Mouse (Mus musculus) liver, embryonic 13.5 days (tissue): ENCODE measurements at regions not wholly inside any gene's neighbourhood (a gene's known extent, or its start where the extent isn't known, plus 50 kb on each side); places are given as distances from the start of the nearest gene placed in this dataset.
"Not testable (repeated sequence)": the region's sequence is repeated elsewhere in the genome, so short reads cannot be mapped to it uniquely, and the experiment has no call there.

Source experiments
- ATAC-seq: fragments of 200-750 bp; cut with Nextera tagmentation; 2 replicates; pipeline ENCODE4 v1.8.0; 2017; ENCODE audit warnings: low read depth, mild to moderate bottlenecking, moderate number of reproducible peaks, moderate library complexity
- DNase-seq: peaks from one replicate; pipeline ENCODE4 v3.0.0; 2022
- H3K27ac ChIP-seq: fragments of 300-500 bp; sonication (generic); 2 replicates; pipeline ENCODE4 v1.5.1; 2015; ENCODE audit warnings: moderate library complexity, mild to moderate bottlenecking, inconsistent platforms
- H3K27me3 ChIP-seq: fragments of 300-500 bp; sonication (generic); 2 replicates; pipeline ENCODE4 v1.6.1; 2015; ENCODE audit warnings: mild to moderate bottlenecking, inconsistent platforms
- H3K36me3 ChIP-seq: fragments of 300-500 bp; sonication (generic); 2 replicates; pipeline ENCODE4 v1.6.1; 2015; ENCODE audit warnings: mild to moderate bottlenecking, inconsistent platforms
- H3K4me1 ChIP-seq: fragments of 300-500 bp; sonication (generic); replicated peaks from 2 replicates; pipeline ENCODE4 v1.6.1; 2015; ENCODE audit warnings: inconsistent platforms
- H3K4me2 ChIP-seq: fragments of 300-500 bp; sonication (generic); 2 replicates; pipeline ENCODE4 v1.6.1; 2015; ENCODE audit warnings: inconsistent platforms, mild to moderate bottlenecking, moderate library complexity
- H3K4me3 ChIP-seq: fragments of 300-500 bp; sonication (generic); replicated peaks from 2 replicates; pipeline ENCODE4 v1.5.1; 2015; ENCODE audit warnings: mild to moderate bottlenecking, inconsistent platforms
- H3K9ac ChIP-seq: fragments of 300-500 bp; sonication (generic); 2 replicates; pipeline ENCODE4 v1.6.1; 2015; ENCODE audit warnings: mild to moderate bottlenecking, inconsistent platforms
- H3K9me3 ChIP-seq: fragments of 300-500 bp; sonication (generic); replicated peaks from 2 replicates; pipeline ENCODE4 v1.6.1; 2016; ENCODE audit warnings: inconsistent platforms
- WGBS: fragments of 180-500 bp; shearing (Covaris S2); methylation state at CpG from one replicate; pipeline ENCODE4 v1.1.7; 2015; ENCODE audit not compliant: insufficient replicate concordance; 5-methylcytosine and 5-hydroxymethylcytosine counted together

GRCm38 (mm10) chr1:189156906-189157305 is 149.3 kb upstream of the Kctd3 start:
- Histone ChIP-seq H3K27ac (no peak overlapping the region), H3K4me2 (no peak overlapping the region), H3K9me3 (no peaks in the 10 kb centered on the region), H3K27me3 (no peaks in the 10 kb centered on the region), H3K4me1 (no peaks in the 10 kb centered on the region), H3K9ac (no peak overlapping the region), H3K36me3 (no peaks in the 10 kb centered on the region), H3K4me3 (no peak overlapping the region)
- ATAC-seq (no peak), DNase-seq (no peak)
- 65% methylated on average over 2 of the region's 2 CpGs for WGBS

DNA sequence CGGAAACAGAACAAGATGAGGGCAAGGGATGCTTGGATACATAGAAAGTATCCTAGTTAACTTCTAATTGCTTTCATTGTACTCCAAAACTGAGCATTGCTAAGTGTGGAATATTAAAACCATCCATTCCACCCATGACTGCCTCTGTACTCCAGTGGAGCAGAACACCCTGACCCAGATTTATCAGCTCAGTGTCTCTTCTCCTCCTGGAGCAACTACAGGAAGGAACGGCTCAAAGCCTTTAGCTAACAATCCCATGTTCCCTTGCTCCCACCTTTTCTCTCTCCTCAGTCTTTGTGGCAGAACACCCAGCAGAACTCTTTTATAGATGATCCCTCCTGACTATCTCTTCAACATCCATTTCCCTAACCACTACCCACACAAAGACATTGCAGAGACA is 146.7 kb upstream of the Kctd3 start:
- H3K9ac ChIP-seq, result no peak overlapping the region
- H3K27ac ChIP-seq, result no peak overlapping the region
- 74% methylated on average over 2 of the region's 2 CpGs for WGBS
- no peak overlapping the region for H3K4me2 ChIP-seq
- no peaks in the 10 kb centered on the region for H3K9me3 ChIP-seq
- no peaks in the 10 kb centered on the region for H3K36me3 ChIP-seq
- H3K4me3 ChIP-seq, result no peak overlapping the region
- no peaks in the 10 kb centered on the region for H3K27me3 ChIP-seq
- DNase-seq (no peak), ATAC-seq (no peak)
- H3K4me1 ChIP-seq, result no peaks in the 10 kb centered on the region

DNA sequence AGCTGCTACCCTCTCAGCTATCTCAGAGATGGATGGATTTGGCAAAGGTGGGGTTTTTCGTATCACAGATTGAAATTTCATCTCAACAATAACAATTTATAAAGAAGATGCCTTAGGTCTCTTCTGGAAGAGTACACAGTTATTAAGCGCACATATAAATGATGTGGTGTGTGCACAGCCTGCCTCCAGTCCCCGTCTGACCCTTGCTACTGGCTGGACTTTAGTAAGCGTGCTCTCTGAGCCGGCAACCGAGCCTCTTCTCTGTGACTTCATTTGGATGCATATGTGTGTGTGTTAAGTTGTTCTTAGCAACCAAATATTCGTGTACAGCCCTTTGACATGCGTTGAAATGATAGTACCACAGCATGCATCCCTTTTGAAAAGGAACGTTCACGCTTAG is 145.5 kb upstream of the Kctd3 start:
- no peaks in the 10 kb centered on the region for H3K4me1 ChIP-seq
- DNase-seq, result no peak
- WGBS, result 71% methylated on average over 10 of the region's 10 CpGs

DNA sequence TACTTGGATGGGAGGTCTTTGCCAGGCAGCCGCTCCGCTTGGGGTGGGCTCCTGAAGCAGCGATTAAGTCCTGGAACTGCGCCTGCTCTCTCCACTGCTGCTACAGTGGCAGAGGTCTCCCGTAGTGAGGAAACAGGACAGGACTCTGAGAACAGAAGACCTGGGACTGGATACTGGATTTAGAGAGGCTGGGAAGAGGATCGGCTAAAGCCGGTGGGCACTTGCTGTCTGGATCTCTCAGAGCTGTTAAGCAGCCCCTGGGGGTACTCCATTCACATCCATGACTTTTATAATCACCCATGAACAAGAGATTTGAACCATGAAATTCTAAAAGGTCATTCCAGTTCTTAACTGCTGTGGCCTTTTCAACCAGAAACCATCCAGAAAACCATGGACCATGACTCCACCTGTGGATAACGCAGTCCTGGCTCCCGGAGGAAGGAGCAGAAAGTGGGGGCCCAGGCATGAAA is 135.4 kb upstream of the Kctd3 start:
- WGBS, result 72% methylated on average over 9 of the region's 9 CpGs
- H3K4me3 ChIP-seq, result no peak overlapping the region
- DNase-seq (no peak), ATAC-seq (no peak)
- no peaks in the 10 kb centered on the region for H3K4me1 ChIP-seq
- H3K36me3 ChIP-seq, result no peaks in the 10 kb centered on the region
- no peak overlapping the region for H3K27ac ChIP-seq
- no peak overlapping the region for H3K9ac ChIP-seq
- no peak overlapping the region for H3K4me2 ChIP-seq
- H3K27me3 ChIP-seq, result no peaks in the 10 kb centered on the region
- 0 out of 2 replicates have a peak, but pooled peaks cover 5% of the 10 kb centered on the region for H3K9me3 ChIP-seq

More for the DNA sequence above, 145.5 kb upstream of the Kctd3 start:
- ATAC-seq, result no peak
- Histone ChIP-seq H3K27ac (no peak overlapping the region), H3K4me3 (no peak overlapping the region), H3K36me3 (no peaks in the 10 kb centered on the region), H3K27me3 (no peaks in the 10 kb centered on the region), H3K9ac (no peak overlapping the region), H3K9me3 (no peaks in the 10 kb centered on the region), H3K4me2 (no peak overlapping the region)

- no peak overlapping the region for H3K27ac ChIP-seq
- DNase-seq (no peak), ATAC-seq (no peak)
- H3K4me1 ChIP-seq, result no peaks in the 10 kb centered on the region
- 53% methylated on average over 7 of the region's 7 CpGs for WGBS
- H3K9ac ChIP-seq, result no peak overlapping the region
- H3K27me3 ChIP-seq, result no peaks in the 10 kb centered on the region
- H3K4me3 ChIP-seq, result no peak overlapping the region
- H3K9me3 ChIP-seq, result 0 out of 2 replicates have a peak, but pooled peaks cover 5% of the 10 kb centered on the region
- H3K4me2 ChIP-seq, result no peak overlapping the region
- H3K36me3 ChIP-seq, result no peaks in the 10 kb centered on the region
Measured at GRCm38 (mm10) chr1:189142551-189142950, 134.9 kb upstream of the Kctd3 start.

DNA sequence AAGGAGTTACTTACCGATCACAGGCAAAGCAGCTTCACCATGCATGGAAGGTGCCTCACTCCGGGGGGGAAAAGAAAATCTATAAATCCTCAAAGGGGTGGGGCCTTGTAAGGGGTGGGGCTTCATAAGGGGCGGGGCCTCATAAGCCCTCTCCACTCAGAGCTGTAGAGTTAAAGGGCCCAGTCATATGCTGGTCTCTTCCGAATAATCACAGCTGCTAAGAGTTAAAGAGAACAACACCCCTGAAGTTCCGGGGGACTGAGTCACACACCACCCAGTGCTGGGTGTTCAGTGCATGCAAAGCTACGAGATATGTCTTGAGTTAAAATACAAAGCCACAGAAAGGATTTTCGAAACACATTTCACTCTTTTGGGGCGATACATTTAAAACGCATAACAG is 134.1 kb upstream of the Kctd3 start:
- Histone ChIP-seq H3K4me2 (no peak overlapping the region), H3K27me3 (no peaks in the 10 kb centered on the region), H3K36me3 (no peaks in the 10 kb centered on the region), H3K9ac (no peak overlapping the region), H3K4me1 (no peaks in the 10 kb centered on the region), H3K9me3 (0 out of 2 replicates have a peak, but pooled peaks cover 5% of the 10 kb centered on the region), H3K4me3 (no peak overlapping the region), H3K27ac (no peak overlapping the region)
- WGBS, result 69% methylated on average over 9 of the region's 9 CpGs
- no peak for DNase-seq
- ATAC-seq, result no peak

- Histone ChIP-seq H3K4me3 (no peak overlapping the region), H3K9ac (no peak overlapping the region), H3K27me3 (no peaks in the 10 kb centered on the region), H3K36me3 (no peaks in the 10 kb centered on the region), H3K27ac (no peak overlapping the region), H3K4me1 (no peaks in the 10 kb centered on the region), H3K4me2 (no peak overlapping the region), H3K9me3 (no peaks in the 10 kb centered on the region)
- no peak for ATAC-seq
- DNase-seq, result no peak
- 60% methylated on average over 7 of the region's 7 CpGs for WGBS
Measured at GRCm38 (mm10) chr1:189136731-189137385, 129.2 kb upstream of the Kctd3 start.

- DNase-seq, result no peak
- no peak overlapping the region for H3K9ac ChIP-seq
- no peak overlapping the region for H3K4me3 ChIP-seq
- no peaks in the 10 kb centered on the region for H3K9me3 ChIP-seq
- H3K4me1 ChIP-seq, result no peaks in the 10 kb centered on the region
- no peak overlapping the region for H3K4me2 ChIP-seq
- 57% methylated on average over 4 of the region's 4 CpGs for WGBS
- no peaks in the 10 kb centered on the region for H3K27me3 ChIP-seq
- H3K36me3 ChIP-seq, result no peaks in the 10 kb centered on the region
- ATAC-seq, result no peak
- no peak overlapping the region for H3K27ac ChIP-seq
Measured at GRCm38 (mm10) chr1:189135826-189136225, 128.2 kb upstream of the Kctd3 start.

DNA sequence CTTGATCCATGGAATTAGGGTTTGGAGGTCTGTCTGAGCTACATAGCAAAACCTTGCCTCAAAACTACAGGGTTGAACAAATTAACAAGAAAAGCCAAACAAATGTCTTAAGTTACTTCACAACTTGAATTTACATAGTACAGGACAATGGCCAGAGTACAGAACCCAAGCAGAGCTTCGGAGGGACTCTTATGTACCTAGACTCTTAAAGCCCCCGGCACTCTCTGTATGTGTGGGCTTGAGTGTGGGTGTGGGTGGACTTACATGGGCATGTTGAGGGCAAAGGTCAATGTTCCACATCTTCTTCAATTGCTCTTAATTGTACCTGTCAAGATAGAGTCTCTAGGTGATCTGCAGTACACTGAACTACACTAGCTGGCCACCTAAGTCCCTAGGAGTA is 121.1 kb upstream of the Kctd3 start:
- Histone ChIP-seq H3K4me3 (no peak overlapping the region), H3K4me1 (no peaks in the 10 kb centered on the region), H3K9ac (no peak overlapping the region), H3K9me3 (no peaks in the 10 kb centered on the region), H3K27ac (no peak overlapping the region), H3K27me3 (no peaks in the 10 kb centered on the region), H3K4me2 (no peak overlapping the region), H3K36me3 (no peaks in the 10 kb centered on the region)
- ATAC-seq (no peak), DNase-seq (no peak)
- WGBS, result 61% methylated on average over 2 of the region's 2 CpGs

GRCm38 (mm10) chr1:189128246-189128645 is 120.6 kb upstream of the Kctd3 start:
- not testable (repeated sequence) for H3K27me3 ChIP-seq, H3K27ac ChIP-seq, H3K36me3 ChIP-seq, H3K4me2 ChIP-seq, ATAC-seq, H3K9me3 ChIP-seq, H3K9ac ChIP-seq, DNase-seq, H3K4me3 ChIP-seq, H3K4me1 ChIP-seq
- WGBS, result 49% methylated on average over 5 of the region's 5 CpGs

GRCm38 (mm10) chr1:189127367-189127766 is 119.7 kb upstream of the Kctd3 start:
- no peak overlapping the region for H3K4me3 ChIP-seq
- H3K4me2 ChIP-seq, result no peak overlapping the region
- no peak overlapping the region for H3K27ac ChIP-seq
- ATAC-seq (no peak), DNase-seq (no peak)
- no peak overlapping the region for H3K9ac ChIP-seq
- H3K36me3 ChIP-seq, result no peaks in the 10 kb centered on the region
- H3K9me3 ChIP-seq, result no peaks in the 10 kb centered on the region
- no peaks in the 10 kb centered on the region for H3K4me1 ChIP-seq
- H3K27me3 ChIP-seq, result no peaks in the 10 kb centered on the region
- 53% methylated on average over 5 of the region's 5 CpGs for WGBS

DNA sequence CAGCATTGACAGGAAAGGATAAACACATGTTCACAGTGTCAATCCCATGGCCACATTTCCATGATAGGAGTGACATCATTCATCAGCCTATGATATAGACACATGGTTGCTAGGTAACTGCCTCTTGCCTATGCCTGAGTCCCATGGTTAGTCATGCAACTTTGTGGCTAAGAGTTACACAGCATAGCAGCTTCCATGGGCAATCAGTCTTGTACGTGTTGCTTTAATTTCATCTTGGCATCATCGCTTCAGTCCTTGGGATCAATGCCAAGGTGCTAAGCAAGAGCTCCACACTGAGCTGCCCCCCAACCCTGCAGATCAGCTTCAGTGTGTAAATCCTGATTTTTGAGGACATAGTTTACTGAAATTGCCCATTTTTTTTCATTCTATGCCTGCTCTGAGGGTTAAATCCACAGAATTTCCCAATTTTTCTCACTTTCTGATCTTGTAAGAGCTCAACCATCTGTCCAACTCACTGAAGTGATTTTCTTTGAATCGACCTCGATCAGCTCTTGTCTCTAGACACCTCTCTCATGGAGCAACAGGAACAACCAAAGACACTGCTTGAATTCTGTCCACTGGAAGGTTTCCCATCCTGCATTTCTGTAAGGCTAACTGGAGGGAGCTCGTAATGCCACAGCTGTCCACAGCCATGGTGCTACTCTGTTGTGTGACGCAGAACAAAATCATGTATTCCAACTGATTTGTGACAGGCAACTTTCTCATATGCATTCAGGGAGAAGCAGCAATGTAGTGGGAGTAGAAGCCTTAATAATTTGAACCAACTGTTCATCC is 112.5 kb upstream of the Kctd3 start:
- H3K36me3 ChIP-seq, result no peaks in the 10 kb centered on the region
- no peak overlapping the region for H3K27ac ChIP-seq
- WGBS, result 70% methylated on average over 6 of the region's 6 CpGs
- H3K4me2 ChIP-seq, result no peak overlapping the region
- no peaks in the 10 kb centered on the region for H3K9me3 ChIP-seq
- no peak overlapping the region for H3K4me3 ChIP-seq
- ATAC-seq (no peak), DNase-seq (no peak)
- H3K4me1 ChIP-seq, result no peaks in the 10 kb centered on the region
- H3K27me3 ChIP-seq, result no peaks in the 10 kb centered on the region
- no peak overlapping the region for H3K9ac ChIP-seq
